Mouse (Mus musculus) kidney, embryonic 16.5 days (tissue): Measurements from ENCODE around the gene Uba5. TPM values are rescaled to one million over a fixed set of nuclear protein-coding genes. Genes with fewer than 3 reads are reported as not detected.

ENCODE experiments used
- ATAC-seq: fragments of 200-750 bp; cut with Nextera tagmentation; 2 replicates; pipeline ENCODE4 v1.8.0; 2017; ENCODE audit warnings: moderate TSS enrichment; ENCODE audit not compliant: low FRiP score, low TSS enrichment
- H3K27ac ChIP-seq: fragments of 300-500 bp; sonication (generic); 2 replicates; pipeline ENCODE4 v1.5.1; 2014; ENCODE audit warnings: low read length
- H3K27me3 ChIP-seq: fragments of 300-500 bp; sonication (generic); 2 replicates; pipeline ENCODE4 v1.6.1; 2014; ENCODE audit warnings: low read length, control low read depth, mixed read lengths; ENCODE audit not compliant: insufficient read depth
- H3K36me3 ChIP-seq: fragments of 300-500 bp; sonication (generic); 2 replicates; pipeline ENCODE4 v1.6.1; 2014; ENCODE audit warnings: low read length, control low read depth, mixed read lengths; ENCODE audit not compliant: insufficient read depth
- H3K4me1 ChIP-seq: fragments of 300-500 bp; sonication (generic); 2 replicates; pipeline ENCODE4 v1.6.1; 2014; ENCODE audit warnings: low read length, control low read depth, mixed read lengths; ENCODE audit not compliant: insufficient read depth
- H3K4me2 ChIP-seq: fragments of 300-500 bp; sonication (generic); replicated peaks from 2 replicates; pipeline ENCODE4 v1.6.1; 2014; ENCODE audit warnings: low read depth, low read length
- H3K4me3 ChIP-seq: fragments of 300-500 bp; sonication (generic); 2 replicates; pipeline ENCODE4 v1.5.1; 2014; ENCODE audit warnings: mild to moderate bottlenecking, low read length
- H3K9ac ChIP-seq: fragments of 300-500 bp; sonication (generic); replicated peaks from 2 replicates; pipeline ENCODE4 v1.6.1; 2014; ENCODE audit warnings: low read length
- H3K9me3 ChIP-seq: fragments of 300-500 bp; sonication (generic); 2 replicates; pipeline ENCODE4 v1.6.1; 2016; ENCODE audit warnings: low read length, control low read depth
- WGBS: fragments of 180-500 bp; shearing (Covaris S2); extraction: QIAGEN DNeasy Blood & Tissue Kit; methylation state at CpG from one replicate; pipeline ENCODE4 v1.1.7; 2014; 5-methylcytosine and 5-hydroxymethylcytosine counted together
- polyA plus RNA-seq: library from polyadenylated mRNA; unstranded; fragments of >200 nt; fragmentation: Nextera tagmentation; extraction: Ambion mirVana; gene quantifications from 2 replicates; pipeline ENCODE4 v1.2.1, GENCODE M21; 2015

Gene Uba5
- polyA plus RNA-seq, 1 experiment from 2014 or later = 48.9 TPM

- peak; percentile 75; the same call in 1 of the 2 replicates for ATAC-seq
- Histone ChIP-seq H3K27me3 (no peaks in the 10 kb centered on the region), H3K27ac (no peak overlapping the region), H3K9ac (no peak overlapping the region), H3K9me3 (no peaks in the 10 kb centered on the region), H3K4me3 (no peak overlapping the region), H3K4me1 (no peaks in the 10 kb centered on the region), H3K36me3 (peaks cover 24% of the 10 kb centered on the region), H3K4me2 (no peak overlapping the region)
- 52% methylated on average over 24 of the region's 24 CpGs for WGBS
These were observed 27.5 kb downstream of the Uba5 start for GRCm38 (mm10) chr9:104035261-104036015.

- Histone ChIP-seq H3K9me3 (no peaks in the 10 kb centered on the region), H3K4me2 (no peak overlapping the region), H3K27ac (no peak overlapping the region), H3K4me3 (no peak overlapping the region), H3K36me3 (peaks cover 24% of the 10 kb centered on the region), H3K27me3 (no peaks in the 10 kb centered on the region), H3K9ac (no peak overlapping the region), H3K4me1 (no peaks in the 10 kb centered on the region)
- 83% methylated on average over 6 of the region's 6 CpGs for WGBS
- no peak for ATAC-seq
These were observed 28.2 kb downstream of the Uba5 start for GRCm38 (mm10) chr9:104034718-104035117.

- no peak overlapping the region for H3K4me2 ChIP-seq
- H3K4me1 ChIP-seq = no peaks in the 10 kb centered on the region
- no peaks in the 10 kb centered on the region for H3K9me3 ChIP-seq
- H3K36me3 ChIP-seq = peaks cover 24% of the 10 kb centered on the region
- no peaks in the 10 kb centered on the region for H3K27me3 ChIP-seq
- WGBS = 85% methylated on average over 8 of the region's 8 CpGs
- H3K4me3 ChIP-seq = no peak overlapping the region
- no peak overlapping the region for H3K9ac ChIP-seq
- ATAC-seq = no peak
- H3K27ac ChIP-seq = no peak overlapping the region
These were observed 28.7 kb downstream of the Uba5 start for GRCm38 (mm10) chr9:104034231-104034630.

GRCm38 (mm10) chr9:104029861-104030260 is 33.1 kb downstream of the Uba5 start:
- 87% methylated on average over 11 of the region's 11 CpGs for WGBS
- no peak overlapping the region for H3K4me2 ChIP-seq
- no peak for ATAC-seq

GRCm38 (mm10) chr9:104027186-104027585 is 35.7 kb downstream of the Uba5 start:
- 95% methylated on average over 8 of the region's 8 CpGs for WGBS
- ATAC-seq = no peak
- Histone ChIP-seq H3K27me3 (no peaks in the 10 kb centered on the region), H3K27ac (no peak overlapping the region), H3K36me3 (peaks cover 33% of the 10 kb centered on the region), H3K4me1 (no peaks in the 10 kb centered on the region), H3K9me3 (peaks cover 5% of the 10 kb centered on the region; the same call in 1 of the 2 replicates), H3K4me3 (no peak overlapping the region), H3K4me2 (no peak overlapping the region), H3K9ac (no peak overlapping the region)

More at GRCm38 (mm10) chr9:104029861-104030260, 33.1 kb downstream of the Uba5 start:
- H3K27ac ChIP-seq = no peak overlapping the region
- peaks cover 27% of the 10 kb centered on the region for H3K36me3 ChIP-seq
- H3K27me3 ChIP-seq = no peaks in the 10 kb centered on the region
- no peak overlapping the region for H3K9ac ChIP-seq
- peaks cover 5% of the 10 kb centered on the region; the same call in 1 of the 2 replicates for H3K9me3 ChIP-seq
- no peaks in the 10 kb centered on the region for H3K4me1 ChIP-seq
- no peak overlapping the region for H3K4me3 ChIP-seq

- H3K4me3 ChIP-seq = no peak overlapping the region
- peaks cover 35% of the 10 kb centered on the region for H3K36me3 ChIP-seq
- no peak overlapping the region for H3K27ac ChIP-seq
- H3K9ac ChIP-seq = no peak overlapping the region
- H3K4me2 ChIP-seq = no peak overlapping the region
- H3K27me3 ChIP-seq = no peaks in the 10 kb centered on the region
- ATAC-seq = no peak
- 93% methylated on average over 10 of the region's 10 CpGs for WGBS
- H3K9me3 ChIP-seq = no peaks in the 10 kb centered on the region
- no peaks in the 10 kb centered on the region for H3K4me1 ChIP-seq
These were observed 41.9 kb downstream of the Uba5 start for GRCm38 (mm10) chr9:104021026-104021425.

- Histone ChIP-seq H3K27ac (no peak overlapping the region), H3K4me2 (no peak overlapping the region), H3K36me3 (peaks cover 29% of the 10 kb centered on the region), H3K9ac (no peak overlapping the region), H3K4me1 (no peaks in the 10 kb centered on the region), H3K27me3 (no peaks in the 10 kb centered on the region), H3K4me3 (no peak overlapping the region), H3K9me3 (no peaks in the 10 kb centered on the region)
- no peak for ATAC-seq
- 79% methylated on average over 1 of the region's 1 CpGs for WGBS
These were observed 48.4 kb downstream of the Uba5 start for GRCm38 (mm10) chr9:104014526-104014925.

- ATAC-seq = peak; percentile 46
- Histone ChIP-seq H3K36me3 (peaks cover 11% of the 10 kb centered on the region), H3K27ac (peak overlapping the region; percentile 66), H3K27me3 (no peaks in the 10 kb centered on the region), H3K4me1 (peaks cover 19% of the 10 kb centered on the region), H3K4me2 (peak overlapping the region; percentile 61), H3K4me3 (peak overlapping the region; percentile 64), H3K9ac (peak overlapping the region; percentile 70), H3K9me3 (no peaks in the 10 kb centered on the region)
- under 1% methylated on average over 37 of the region's 37 CpGs for WGBS
These were observed 60.0 kb downstream of the Uba5 start for GRCm38 (mm10) chr9:104002913-104003330.

GRCm38 (mm10) chr9:104001921-104002859 is 60.7 kb downstream of the Uba5 start, which contains the start of gene Nphp3:
Gene Nphp3 (plus strand): TSS chr9:104002544.
- peaks cover 19% of the 10 kb centered on the region for H3K4me1 ChIP-seq
- H3K4me2 ChIP-seq = peak within 1 kb of the TSS; percentile 77
- 1% methylated on average over 55 of the region's 55 CpGs for WGBS
- no peaks in the 10 kb centered on the region for H3K9me3 ChIP-seq
- peak within 1 kb of the TSS; percentile 97 for H3K27ac ChIP-seq
- peak within 1 kb of the TSS; percentile 64 for H3K4me3 ChIP-seq
- peak; percentile 98 for ATAC-seq
- H3K27me3 ChIP-seq = no peaks in the 10 kb centered on the region
- peak within 1 kb of the TSS; percentile 70 for H3K9ac ChIP-seq
- H3K36me3 ChIP-seq = peaks cover 11% of the 10 kb centered on the region
